Mouse (Mus musculus) adrenal gland, adult (tissue): ENCODE results near the gene Plch2.

Experiments
- DNase-seq, 2 experiments: peaks; one replicate each; pipeline ENCODE4 v3.0.0; 2022 to 2023; ENCODE audit warnings: low spot score in 1 of 2; ENCODE audit not compliant: inconsistent age in 2 of 2

Gene Plch2

DNA sequence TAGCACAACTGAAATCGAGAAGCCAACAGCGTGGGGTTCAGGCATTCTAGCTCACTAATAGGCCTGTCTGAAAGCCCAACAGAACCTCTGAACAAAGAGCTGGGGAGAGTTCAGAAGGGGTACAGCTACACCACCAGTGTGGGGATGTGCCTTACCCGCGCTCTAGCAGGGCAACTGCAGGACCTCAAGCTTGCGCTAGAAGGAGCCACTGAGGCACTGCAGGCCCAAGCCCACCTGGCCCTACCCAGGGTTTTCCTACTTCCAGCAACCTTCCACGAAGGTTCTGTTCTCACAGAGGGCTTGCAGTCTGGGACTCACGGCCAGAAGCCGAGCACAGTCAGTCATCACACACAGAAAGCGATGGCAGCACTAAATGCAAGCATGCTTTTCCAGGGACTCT is 18.6 kb upstream of the Plch2 start:
- no peak for DNase-seq

DNA sequence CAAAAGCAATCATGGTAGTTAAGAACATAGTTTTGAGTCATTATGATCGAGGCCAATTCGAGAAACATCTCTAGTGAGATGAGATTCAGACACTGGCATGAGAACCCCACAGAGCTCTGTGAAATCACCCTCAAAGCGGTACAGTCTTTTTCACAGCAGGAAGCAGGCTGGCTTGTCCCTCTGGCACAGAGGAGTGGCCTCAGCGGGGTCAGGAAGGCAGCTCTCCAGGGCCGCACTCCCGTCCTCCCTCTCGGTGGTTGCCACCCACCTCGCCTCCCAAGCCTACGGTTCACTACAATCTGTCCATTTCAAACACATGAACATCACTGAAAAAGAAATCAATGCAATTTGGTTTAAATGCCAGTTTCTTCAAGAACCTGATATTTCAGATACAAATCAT is 17.8 kb upstream of the Plch2 start:
- DNase-seq: no peak

DNA sequence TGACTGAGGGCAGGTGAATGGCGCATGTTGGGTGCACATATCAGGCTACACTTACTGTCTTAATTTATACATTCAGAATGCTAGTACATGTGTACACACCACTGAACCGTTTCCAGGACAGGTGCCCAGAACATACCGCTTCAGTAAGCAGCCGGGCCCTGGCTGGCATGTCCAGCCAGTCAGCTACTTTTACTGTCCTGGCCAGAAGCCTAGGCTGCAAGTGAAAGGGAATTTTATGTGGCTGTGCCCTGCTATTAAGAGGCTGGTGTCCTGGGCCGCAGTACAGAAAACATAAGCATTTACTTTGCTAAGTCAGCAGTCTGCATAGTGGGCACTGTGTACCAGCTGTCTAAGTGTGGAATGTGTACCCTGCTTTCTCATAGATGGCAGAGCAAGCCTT is 14.3 kb upstream of the Plch2 start:
- no peak for DNase-seq

DNA sequence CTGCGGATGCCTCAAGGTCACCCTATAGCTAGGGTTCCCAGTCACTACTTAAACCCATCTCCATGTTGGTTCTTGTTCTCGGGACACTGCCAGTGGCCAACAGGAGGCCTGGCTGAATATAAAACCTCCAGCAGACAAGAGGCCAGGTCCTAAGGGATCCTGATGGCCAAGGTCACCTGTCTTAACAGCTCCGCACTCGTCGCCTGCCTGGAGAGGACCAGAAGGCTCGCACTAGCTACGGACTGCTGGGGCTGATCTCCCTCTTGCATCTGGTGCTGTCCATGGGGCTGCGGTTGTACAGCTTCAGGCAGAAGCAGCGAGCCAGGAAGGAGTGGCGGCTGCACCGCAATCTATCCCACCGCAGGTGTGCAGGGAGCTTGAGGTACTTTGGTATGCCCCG is 13.6 kb upstream of the Plch2 start:
- peak in 1 of 2 experiments; percentile 42 for DNase-seq

DNA sequence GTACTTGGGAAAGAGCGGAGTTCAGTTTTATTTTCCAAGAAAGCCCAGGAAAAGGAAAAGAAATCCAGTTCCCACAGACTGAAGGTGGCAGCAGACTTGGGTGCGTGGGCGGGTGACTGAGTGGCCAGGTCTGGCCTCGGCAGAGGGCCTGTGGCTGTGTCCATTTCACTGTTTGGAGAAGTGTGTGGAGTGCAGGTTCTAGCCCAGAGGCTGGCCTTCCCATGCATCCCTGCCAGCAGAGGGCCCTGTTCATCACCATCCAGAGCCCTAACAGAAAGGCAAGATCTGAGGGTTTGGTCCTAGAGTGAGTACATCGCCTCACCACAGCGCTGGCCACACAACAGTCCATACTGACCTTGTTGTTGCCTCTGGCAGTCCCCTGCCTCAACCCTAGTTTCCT is 12.6 kb upstream of the Plch2 start:
- peak; percentile 37 to 68 for DNase-seq

DNA sequence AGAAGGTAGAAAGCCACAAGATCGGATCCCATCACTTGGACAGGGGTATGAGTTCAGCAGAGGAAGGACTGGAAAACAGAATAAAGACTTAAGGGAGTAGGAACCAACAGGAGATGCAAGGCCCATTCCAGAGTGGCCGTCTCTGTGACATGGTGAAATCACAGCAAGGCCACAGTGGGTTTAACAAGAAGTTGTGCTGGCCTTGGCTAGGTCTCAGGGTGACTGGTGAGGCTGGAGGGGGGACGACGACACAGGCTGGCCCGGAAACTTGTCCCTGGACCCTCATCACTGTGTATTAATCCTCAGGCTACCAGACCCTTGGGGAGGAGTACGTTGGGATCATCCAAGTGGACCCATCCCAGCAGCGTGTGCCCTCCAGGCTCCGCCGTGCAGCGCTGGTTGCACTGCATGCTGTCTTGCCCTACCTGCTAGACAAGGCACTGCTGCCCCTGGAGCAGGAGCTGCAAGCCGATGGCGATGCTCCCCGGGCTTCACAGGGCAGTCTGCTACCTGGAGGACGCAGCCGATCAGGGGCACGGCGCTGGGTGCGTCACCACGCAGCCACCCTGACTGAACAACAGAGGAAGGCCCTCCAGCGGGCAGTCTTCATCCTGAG is 11.9 kb upstream of the Plch2 start:
- DNase-seq: peak; percentile 48 to 65

GRCm38 (mm10) chr4:155066834-155067522 is 10.4 kb upstream of the Plch2 start, which contains the start of gene Pex10:
Gene Pex10, plus strand, starts transcription at chr4:155067016.
- peak; percentile 98 to 99 for DNase-seq

DNA sequence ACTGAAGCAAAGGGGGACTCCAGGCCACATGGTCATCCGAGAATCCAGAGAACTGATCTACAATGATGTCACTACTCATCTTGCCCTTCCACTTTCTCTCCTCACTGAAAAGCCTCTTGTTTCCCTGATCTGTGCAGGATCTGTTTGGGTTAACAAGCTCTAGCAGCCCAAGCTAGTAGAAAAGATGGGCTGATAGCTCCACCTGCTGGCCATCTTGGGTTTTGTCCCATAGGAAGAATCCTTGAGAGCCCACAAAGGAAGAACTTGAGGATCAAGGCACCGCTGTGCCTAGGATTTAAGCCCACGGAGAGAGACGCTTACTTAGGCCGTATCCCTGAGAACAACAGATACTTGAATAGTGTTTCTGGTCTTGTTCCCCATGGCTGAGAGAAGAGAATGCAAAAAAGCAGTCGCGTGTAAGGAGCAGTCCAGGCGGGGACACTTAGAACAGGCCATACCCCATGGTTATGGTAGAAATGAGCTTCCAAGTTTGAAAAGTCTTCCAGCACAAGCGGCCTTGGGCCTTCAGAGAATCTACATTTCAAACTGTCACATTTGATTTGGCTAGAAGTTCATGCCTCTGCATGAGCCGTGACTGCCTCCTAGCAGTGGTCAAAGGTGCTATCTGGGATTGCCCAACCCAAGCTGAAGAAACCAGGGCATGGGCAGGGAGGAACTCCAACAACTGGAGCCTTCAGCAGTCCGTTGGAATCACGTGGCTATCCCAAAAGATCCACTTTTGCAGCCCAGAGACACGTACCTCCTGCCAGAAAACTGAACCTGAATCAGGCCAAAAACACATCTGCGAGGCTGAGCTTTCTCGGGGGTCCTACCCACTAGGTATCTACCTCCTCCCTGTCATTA is 9.6 kb upstream of the Plch2 start:
- peak; percentile 88 to 97 for DNase-seq

DNA sequence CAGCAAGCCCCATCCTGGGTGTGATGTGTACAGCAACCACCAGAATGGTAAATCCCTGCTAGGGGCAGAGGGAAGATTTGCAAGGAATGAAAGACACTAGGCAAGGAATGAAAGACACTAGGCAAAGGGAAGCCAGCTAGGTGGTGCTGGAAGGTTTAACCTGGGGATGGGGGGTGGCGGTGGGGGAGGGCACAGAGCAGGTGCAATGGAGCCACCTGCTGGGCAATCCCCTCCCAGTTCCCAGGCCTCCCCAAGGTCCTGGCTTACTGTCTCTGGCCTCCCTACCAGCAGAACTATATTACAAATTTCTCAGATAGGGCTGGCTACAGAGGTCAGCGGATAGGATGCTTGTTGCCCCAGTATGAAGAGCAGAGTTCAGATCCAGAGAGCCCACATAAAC is 7.9 kb upstream of the Plch2 start:
- DNase-seq: no peak

DNA sequence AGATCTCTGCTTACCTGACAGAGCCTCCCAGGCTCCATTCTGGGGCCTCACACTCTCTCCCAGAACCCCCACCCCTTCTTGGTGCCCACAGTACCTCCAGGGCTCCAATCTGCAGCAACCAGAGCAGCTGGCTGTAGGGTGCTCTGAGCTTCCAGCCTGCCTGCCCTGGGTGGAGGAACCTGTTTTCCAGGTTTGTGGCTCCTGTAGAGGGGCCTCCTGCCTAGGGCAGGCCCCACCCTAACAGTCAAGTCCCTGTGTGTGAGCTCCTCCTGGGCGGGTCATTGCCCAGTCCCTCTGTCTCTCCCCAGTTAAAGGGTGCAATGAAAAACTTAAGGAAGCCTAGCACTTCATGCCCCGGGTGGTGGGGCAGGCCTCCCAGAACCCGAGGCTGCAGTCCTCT is 7.3 kb upstream of the Plch2 start:
- no peak for DNase-seq

- DNase-seq: no peak
Measured at GRCm38 (mm10) chr4:155058325-155058724, 1.7 kb upstream of the Plch2 start.

- DNase-seq: no peak
Measured at GRCm38 (mm10) chr4:155050116-155050515, 6.5 kb downstream of the Plch2 start.

- no peak for DNase-seq
Measured at GRCm38 (mm10) chr4:155046636-155047035, 9.9 kb downstream of the Plch2 start.

DNA sequence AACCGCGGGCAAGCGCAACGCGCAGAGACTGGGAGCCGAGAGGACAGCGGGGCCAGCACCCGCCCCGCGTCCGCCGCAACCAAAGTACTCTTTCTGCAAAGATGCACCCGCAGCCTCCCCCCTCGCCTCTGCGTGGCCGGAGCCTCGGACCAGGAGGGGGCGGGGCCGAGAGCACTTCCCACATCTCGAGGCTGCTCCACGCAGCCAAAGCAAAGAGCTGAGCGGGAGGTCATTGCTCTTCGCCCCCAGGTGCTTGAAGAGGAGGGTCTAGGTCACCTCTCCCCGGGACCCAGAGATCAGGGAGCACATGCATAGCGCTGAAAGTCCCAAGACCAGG is 13.3 kb downstream of the Plch2 start:
- DNase-seq: no peak

GRCm38 (mm10) chr4:155042606-155043288 is 13.8 kb downstream of the Plch2 start:
- no peak for DNase-seq

GRCm38 (mm10) chr4:155040696-155041095 is 15.9 kb downstream of the Plch2 start:
- DNase-seq: no peak

GRCm38 (mm10) chr4:155040197-155040596 is 16.4 kb downstream of the Plch2 start:
- no peak for DNase-seq

GRCm38 (mm10) chr4:155034787-155035186 is 21.8 kb downstream of the Plch2 start:
- DNase-seq: no peak

DNA sequence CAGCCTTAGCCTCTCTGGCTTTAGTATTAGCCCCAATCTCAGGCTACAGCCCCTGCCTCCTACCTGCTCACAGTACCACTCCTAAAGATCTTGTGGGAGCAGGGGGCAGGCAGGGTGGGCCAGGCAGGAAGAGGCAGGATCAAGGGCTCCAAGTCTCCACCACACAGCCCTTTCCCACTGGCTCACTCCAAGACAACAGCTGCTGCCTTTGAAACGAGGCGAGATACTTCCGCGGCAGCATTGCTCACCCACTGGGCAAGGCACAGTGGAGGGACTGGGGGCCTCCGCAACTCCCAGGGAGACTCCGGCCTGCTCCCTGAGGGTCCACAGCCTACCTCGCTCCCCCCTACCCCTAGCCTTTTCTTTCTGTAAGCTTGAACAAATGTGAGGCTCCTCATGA is 22.4 kb downstream of the Plch2 start:
- DNase-seq: no peak

DNA sequence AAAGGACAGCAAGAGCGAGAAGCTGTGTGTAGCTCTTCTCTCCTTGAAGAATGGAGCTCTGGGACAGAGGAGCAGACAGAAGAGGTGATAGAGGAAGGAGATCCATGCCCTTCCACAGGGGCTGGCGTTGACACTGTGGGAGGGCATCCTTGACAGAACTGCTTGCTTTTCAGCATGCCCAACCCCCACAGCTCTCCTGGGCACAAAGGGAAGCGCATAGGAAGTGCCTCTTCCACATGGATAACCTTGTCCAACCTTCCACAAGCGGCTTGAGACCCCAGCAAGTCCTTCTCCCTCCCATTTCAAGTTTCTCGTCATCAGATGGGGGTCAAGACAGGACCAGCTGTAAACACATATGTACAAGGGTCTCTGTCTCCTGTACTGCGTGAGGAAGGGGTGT is 23.5 kb downstream of the Plch2 start:
- no peak for DNase-seq

DNA sequence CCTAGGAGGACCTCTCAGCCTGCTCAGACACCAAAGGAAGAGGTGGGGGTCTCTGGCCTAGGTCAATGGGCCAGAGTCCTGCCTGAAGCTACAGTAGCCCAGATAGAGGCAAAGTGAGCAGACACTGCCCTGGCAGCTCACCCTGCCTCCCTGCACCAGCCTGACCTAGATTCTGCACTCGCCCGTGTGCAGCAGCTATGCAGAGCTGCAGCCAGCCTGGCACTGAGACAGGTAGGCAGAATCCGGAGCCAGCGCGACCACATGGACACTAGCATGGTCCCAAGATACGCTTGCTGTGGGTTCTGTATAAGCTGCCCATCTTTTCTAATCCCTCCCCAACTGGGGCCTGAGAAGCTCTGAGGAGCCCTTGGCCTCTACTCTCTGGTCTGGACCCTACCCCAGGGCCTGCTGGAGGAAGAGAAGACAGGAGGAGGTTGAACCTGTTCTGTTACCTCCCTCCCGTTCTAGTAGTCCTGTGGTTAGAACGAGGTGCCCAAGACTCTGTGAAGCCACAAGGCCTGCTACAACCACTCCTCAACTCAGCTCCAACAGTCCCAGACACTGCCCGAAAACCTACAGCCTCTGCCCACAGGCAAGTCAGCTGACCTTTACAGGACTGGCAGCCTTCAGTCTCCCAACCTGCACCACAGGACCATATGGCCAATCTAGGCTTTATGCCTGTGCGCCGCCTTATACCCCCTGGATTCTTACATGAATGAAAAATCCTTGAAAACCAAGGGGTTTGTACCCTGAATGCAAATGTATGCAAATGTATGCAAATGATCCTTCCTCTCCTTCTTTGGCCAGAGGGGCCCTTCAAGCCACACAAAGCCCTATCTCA is 32.2 kb downstream of the Plch2 start:
- no peak for DNase-seq
